Mouse (Mus musculus): ENCODE results near the gene Slc47a1. TPM values are rescaled to one million over a fixed set of nuclear protein-coding genes. Genes with fewer than 3 reads are reported as not detected.

Gene Slc47a1
- polyA plus RNA-seq, 1 experiment from 2014 or later: 3.8 TPM

GRCm38 (mm10) chr11:61387233-61387632, 9.1 kb upstream of the Slc47a1 start:
- no peak for ATAC-seq (ENCODE audit: insufficient read depth, low FRiP score)
- Histone ChIP-seq H3K4me1 (ENCODE audit: control insufficient read depth, insufficient read depth, low read length) (no peaks in the 10 kb centered on the region), H3K27me3 (ENCODE audit: control insufficient read depth, insufficient read depth, low read length) (no peaks in the 10 kb centered on the region), H3K36me3 (ENCODE audit: control insufficient read depth, insufficient read depth, low read length) (no peaks in the 10 kb centered on the region), H3K27ac (ENCODE audit: low read length) (no peak overlapping the region), H3K4me3 (replicated peaks; ENCODE audit: low read length) (no peak overlapping the region), H3K4me2 (ENCODE audit: low read depth, low read length) (no peak overlapping the region), H3K9me3 (replicated peaks; ENCODE audit: control insufficient read depth, low read length) (no peaks in the 10 kb centered on the region), H3K9ac (ENCODE audit: low read length) (no peak overlapping the region)
- 68% methylated on average over 6 of the region's 6 CpGs for whole genome bisulfite sequencing

GRCm38 (mm10) chr11:61385725-61386124, 7.6 kb upstream of the Slc47a1 start:
- WGBS: 51% methylated on average over 4 of the region's 4 CpGs
- Histone ChIP-seq H3K36me3 (ENCODE audit: control insufficient read depth, insufficient read depth, low read length) (no peaks in the 10 kb centered on the region), H3K9me3 (replicated peaks; ENCODE audit: control insufficient read depth, low read length) (no peaks in the 10 kb centered on the region), H3K4me1 (ENCODE audit: control insufficient read depth, insufficient read depth, low read length) (no peaks in the 10 kb centered on the region), H3K27me3 (ENCODE audit: control insufficient read depth, insufficient read depth, low read length) (no peaks in the 10 kb centered on the region), H3K27ac (ENCODE audit: low read length) (no peak overlapping the region), H3K4me2 (ENCODE audit: low read depth, low read length) (no peak overlapping the region), H3K4me3 (replicated peaks; ENCODE audit: low read length) (no peak overlapping the region), H3K9ac (ENCODE audit: low read length) (no peak overlapping the region)
- no peak for ATAC-seq (ENCODE audit: insufficient read depth, low FRiP score)

- no peak overlapping the region for H3K4me3 ChIP-seq (replicated peaks; ENCODE audit: low read length)
- no peaks in the 10 kb centered on the region for H3K36me3 ChIP-seq (ENCODE audit: control insufficient read depth, insufficient read depth, low read length)
- no peaks in the 10 kb centered on the region for H3K4me1 ChIP-seq (ENCODE audit: control insufficient read depth, insufficient read depth, low read length)
- H3K9me3 ChIP-seq (replicated peaks; ENCODE audit: control insufficient read depth, low read length): no peaks in the 10 kb centered on the region
- no peak overlapping the region for H3K4me2 ChIP-seq (ENCODE audit: low read depth, low read length)
- no peak for ATAC-seq (ENCODE audit: insufficient read depth, low FRiP score)
- H3K9ac ChIP-seq (ENCODE audit: low read length): no peak overlapping the region
- H3K27me3 ChIP-seq (ENCODE audit: control insufficient read depth, insufficient read depth, low read length): peaks cover 26% of the 10 kb centered on the region
- WGBS: 92% methylated on average over 1 of the region's 1 CpGs
- no peak overlapping the region for H3K27ac ChIP-seq (ENCODE audit: low read length)
These were observed 3.1 kb upstream of the Slc47a1 start for GRCm38 (mm10) chr11:61381272-61381671.

- Histone ChIP-seq H3K4me2 (ENCODE audit: low read depth, low read length) (no peak overlapping the region), H3K9me3 (replicated peaks; ENCODE audit: control insufficient read depth, low read length) (no peaks in the 10 kb centered on the region), H3K9ac (ENCODE audit: low read length) (no peak overlapping the region), H3K36me3 (ENCODE audit: control insufficient read depth, insufficient read depth, low read length) (no peaks in the 10 kb centered on the region), H3K4me1 (ENCODE audit: control insufficient read depth, insufficient read depth, low read length) (no peaks in the 10 kb centered on the region), H3K27ac (ENCODE audit: low read length) (no peak overlapping the region), H3K4me3 (replicated peaks; ENCODE audit: low read length) (no peak overlapping the region), H3K27me3 (ENCODE audit: control insufficient read depth, insufficient read depth, low read length) (peaks cover 27% of the 10 kb centered on the region)
- no peak for ATAC-seq (ENCODE audit: insufficient read depth, low FRiP score)
- 60% methylated on average over 4 of the region's 4 CpGs for WGBS
These were observed 506 bp upstream of the Slc47a1 start for GRCm38 (mm10) chr11:61378651-61379050.

GRCm38 (mm10) chr11:61368668-61369067, 9.5 kb downstream of the Slc47a1 start:
- no peaks in the 10 kb centered on the region for H3K4me1 ChIP-seq (ENCODE audit: control insufficient read depth, insufficient read depth, low read length)
- no peak overlapping the region for H3K27ac ChIP-seq (ENCODE audit: low read length)
- H3K36me3 ChIP-seq (ENCODE audit: control insufficient read depth, insufficient read depth, low read length): no peaks in the 10 kb centered on the region
- H3K4me2 ChIP-seq (ENCODE audit: low read depth, low read length): no peak overlapping the region
- no peaks in the 10 kb centered on the region for H3K27me3 ChIP-seq (ENCODE audit: control insufficient read depth, insufficient read depth, low read length)
- WGBS: 88% methylated on average over 2 of the region's 2 CpGs
- no peak for ATAC-seq (ENCODE audit: insufficient read depth, low FRiP score)
- H3K4me3 ChIP-seq (replicated peaks; ENCODE audit: low read length): no peak overlapping the region
- H3K9ac ChIP-seq (ENCODE audit: low read length): no peak overlapping the region
- H3K9me3 ChIP-seq (replicated peaks; ENCODE audit: control insufficient read depth, low read length): no peaks in the 10 kb centered on the region

GRCm38 (mm10) chr11:61366517-61367273, 11.4 kb downstream of the Slc47a1 start:
- ATAC-seq (ENCODE audit: insufficient read depth, low FRiP score): no peak
- Histone ChIP-seq H3K9ac (ENCODE audit: low read length) (no peak overlapping the region), H3K27ac (ENCODE audit: low read length) (no peak overlapping the region), H3K4me3 (replicated peaks; ENCODE audit: low read length) (no peak overlapping the region), H3K27me3 (ENCODE audit: control insufficient read depth, insufficient read depth, low read length) (no peaks in the 10 kb centered on the region), H3K4me1 (ENCODE audit: control insufficient read depth, insufficient read depth, low read length) (no peaks in the 10 kb centered on the region), H3K4me2 (ENCODE audit: low read depth, low read length) (no peak overlapping the region), H3K9me3 (replicated peaks; ENCODE audit: control insufficient read depth, low read length) (no peaks in the 10 kb centered on the region), H3K36me3 (ENCODE audit: control insufficient read depth, insufficient read depth, low read length) (no peaks in the 10 kb centered on the region)
- WGBS: 69% methylated on average over 9 of the region's 9 CpGs

- 58% methylated on average over 3 of the region's 3 CpGs for WGBS
- no peak for ATAC-seq (ENCODE audit: insufficient read depth, low FRiP score)
- Histone ChIP-seq H3K27me3 (ENCODE audit: control insufficient read depth, insufficient read depth, low read length) (no peaks in the 10 kb centered on the region), H3K36me3 (ENCODE audit: control insufficient read depth, insufficient read depth, low read length) (no peaks in the 10 kb centered on the region), H3K27ac (ENCODE audit: low read length) (no peak overlapping the region), H3K4me3 (replicated peaks; ENCODE audit: low read length) (no peak overlapping the region), H3K9me3 (replicated peaks; ENCODE audit: control insufficient read depth, low read length) (no peaks in the 10 kb centered on the region), H3K4me1 (ENCODE audit: control insufficient read depth, insufficient read depth, low read length) (no peaks in the 10 kb centered on the region), H3K4me2 (ENCODE audit: low read depth, low read length) (no peak overlapping the region), H3K9ac (ENCODE audit: low read length) (no peak overlapping the region)
These were observed 12.2 kb downstream of the Slc47a1 start for GRCm38 (mm10) chr11:61365938-61366337.

- no peaks in the 10 kb centered on the region for H3K27me3 ChIP-seq (ENCODE audit: control insufficient read depth, insufficient read depth, low read length)
- H3K9ac ChIP-seq (ENCODE audit: low read length): no peak overlapping the region
- H3K4me3 ChIP-seq (replicated peaks; ENCODE audit: low read length): no peak overlapping the region
- H3K9me3 ChIP-seq (replicated peaks; ENCODE audit: control insufficient read depth, low read length): no peaks in the 10 kb centered on the region
- H3K36me3 ChIP-seq (ENCODE audit: control insufficient read depth, insufficient read depth, low read length): no peaks in the 10 kb centered on the region
- no peaks in the 10 kb centered on the region for H3K4me1 ChIP-seq (ENCODE audit: control insufficient read depth, insufficient read depth, low read length)
- WGBS: 82% methylated on average over 6 of the region's 6 CpGs
- H3K27ac ChIP-seq (ENCODE audit: low read length): no peak overlapping the region
- H3K4me2 ChIP-seq (ENCODE audit: low read depth, low read length): no peak overlapping the region
- ATAC-seq (ENCODE audit: insufficient read depth, low FRiP score): no peak
These were observed 14.0 kb downstream of the Slc47a1 start for GRCm38 (mm10) chr11:61364096-61364495.

GRCm38 (mm10) chr11:61361515-61362190, 16.5 kb downstream of the Slc47a1 start:
- Histone ChIP-seq H3K4me2 (ENCODE audit: low read depth, low read length) (no peak overlapping the region), H3K9me3 (replicated peaks; ENCODE audit: control insufficient read depth, low read length) (no peaks in the 10 kb centered on the region), H3K27ac (ENCODE audit: low read length) (no peak overlapping the region), H3K4me3 (replicated peaks; ENCODE audit: low read length) (no peak overlapping the region), H3K36me3 (ENCODE audit: control insufficient read depth, insufficient read depth, low read length) (no peaks in the 10 kb centered on the region), H3K27me3 (ENCODE audit: control insufficient read depth, insufficient read depth, low read length) (no peaks in the 10 kb centered on the region), H3K4me1 (ENCODE audit: control insufficient read depth, insufficient read depth, low read length) (no peaks in the 10 kb centered on the region), H3K9ac (ENCODE audit: low read length) (no peak overlapping the region)
- WGBS: 85% methylated on average over 11 of the region's 11 CpGs
- ATAC-seq (ENCODE audit: insufficient read depth, low FRiP score): no peak
